8 mouse cellular contexts compared by ENCODE assay signal in genomic region chr5:74283545-74283944, GRCm38 (mm10).
DNase-seq lines count a peak whose midpoint lies in the region; ATAC-seq and TF ChIP-seq lines count a peak whose summit lies in the region.

No protein-coding gene starts in this region.

- no peaks in the 10 kb centered on the region for H3K9me3 ChIP-seq in midbrain, embryonic 13.5 days
- H3K9me3 ChIP-seq in midbrain, embryonic 11.5 days (ENCODE audit: control insufficient read depth, low read length), result no peaks in the 10 kb centered on the region

- peak; percentile 69 for TF ChIP-seq CTCF in gastrocnemius, adult 2 months (IDR thresholded peaks at IDR 0.05)

- H3K4me3 ChIP-seq in gastrocnemius, adult 2 months, result no peak overlapping the region
- no peak overlapping the region for H3K4me3 ChIP-seq in midbrain, embryonic 13.5 days (replicated peaks)
- H3K4me3 ChIP-seq in midbrain, embryonic 11.5 days (ENCODE audit: low read depth, low read length), result no peak overlapping the region

- no peak overlapping the region for H3K4me2 ChIP-seq in midbrain, embryonic 13.5 days (replicated peaks)
- H3K4me2 ChIP-seq in midbrain, embryonic 11.5 days, result no peak overlapping the region

- peaks cover 2% of the 10 kb centered on the region for H3K27me3 ChIP-seq in midbrain, embryonic 13.5 days
- H3K27me3 ChIP-seq in midbrain, embryonic 11.5 days (ENCODE audit: control insufficient read depth, insufficient read depth, low read length), result no peaks in the 10 kb centered on the region

- 41% methylated on average over 8 of the region's 8 CpGs for WGBS in midbrain, embryonic 13.5 days
- WGBS in midbrain, embryonic 11.5 days, result 45% methylated on average over 8 of the region's 8 CpGs

- intact Hi-C loops in gastrocnemius, adult 2 months (cut with DNase I), result no loop called here
- intact Hi-C loops in gastrocnemius, postnatal 36 days (cut with DNase I), result loop anchor here (5.0 kb wide), 1 partner anchor 521 kb away; no protein-coding TSS in a partner anchor
- intact Hi-C loops in left cerebral cortex, postnatal 14 days (cut with DNase I), result loop anchor here (5.0 to 10.0 kb wide), 2 partner anchors 346 to 519 kb away; no protein-coding TSS in a partner anchor

- ATAC-seq in midbrain, embryonic 13.5 days, result 0 out of 2 replicates have a peak, but pooled peaks have one; percentile 30
- ATAC-seq in midbrain, embryonic 11.5 days (ENCODE audit: low FRiP score), result no peak

- H3K36me3 ChIP-seq in midbrain, embryonic 13.5 days, result no peaks in the 10 kb centered on the region
- H3K36me3 ChIP-seq in midbrain, embryonic 11.5 days (ENCODE audit: control insufficient read depth, insufficient read depth, low read length), result no peaks in the 10 kb centered on the region

- no peak overlapping the region for H3K27ac ChIP-seq in gastrocnemius, adult 2 months
- no peak overlapping the region for H3K27ac ChIP-seq in midbrain, embryonic 13.5 days
- no peak overlapping the region for H3K27ac ChIP-seq in midbrain, embryonic 11.5 days (ENCODE audit: low read depth, low read length)

- 0 out of 2 replicates have a peak, but pooled peaks cover 2% of the 10 kb centered on the region for H3K4me1 ChIP-seq in midbrain, embryonic 13.5 days (replicated peaks)
- no peaks in the 10 kb centered on the region for H3K4me1 ChIP-seq in midbrain, embryonic 11.5 days (ENCODE audit: control insufficient read depth, insufficient read depth, low read length)

- H3K9ac ChIP-seq in midbrain, embryonic 13.5 days (replicated peaks), result no peak overlapping the region
- H3K9ac ChIP-seq in midbrain, embryonic 11.5 days (ENCODE audit: low read length), result no peak overlapping the region

- DNase-seq in gastrocnemius, adult 2 months, result no peak
- no peak for DNase-seq in gastrocnemius, postnatal 36 days
- DNase-seq in midbrain, embryonic 11.5 days (ENCODE audit: low spot score, missing footprints), result no peak
- DNase-seq in adrenal gland, postnatal 25 days, result peak; percentile 19
- peak; percentile 47 to 52 for DNase-seq in left cerebral cortex, postnatal 14 days (ENCODE audit: low spot score in 2 of 2)
- peak; percentile 51 for DNase-seq in thymus, postnatal 0 days (ENCODE audit: low spot score)
- no peak for DNase-seq in natural killer cell, adult 2 months (ENCODE audit: low spot score in 2 of 2)

Comparison
In these comparisons a context has a peak if more than half of its experiments do, and no peak if none do; other contexts are left out.
1. DNase-seq: peak in adrenal gland, postnatal 25 days (single experiment), left cerebral cortex, postnatal 14 days (2 of 2) and thymus, postnatal 0 days (single experiment); none in gastrocnemius, adult 2 months (single experiment), gastrocnemius, postnatal 36 days (0 of 2), midbrain, embryonic 11.5 days (single experiment) and natural killer cell, adult 2 months (0 of 2).